Mouse (Mus musculus): Measurements from ENCODE around the gene Zcchc7. TPM values are rescaled to one million over a fixed set of nuclear protein-coding genes. Genes with fewer than 3 reads are reported as not detected.

Gene Zcchc7
- polyA plus RNA-seq (2012; rRNA removed): 6.8 and 10.5 TPM in 2 replicates

DNA sequence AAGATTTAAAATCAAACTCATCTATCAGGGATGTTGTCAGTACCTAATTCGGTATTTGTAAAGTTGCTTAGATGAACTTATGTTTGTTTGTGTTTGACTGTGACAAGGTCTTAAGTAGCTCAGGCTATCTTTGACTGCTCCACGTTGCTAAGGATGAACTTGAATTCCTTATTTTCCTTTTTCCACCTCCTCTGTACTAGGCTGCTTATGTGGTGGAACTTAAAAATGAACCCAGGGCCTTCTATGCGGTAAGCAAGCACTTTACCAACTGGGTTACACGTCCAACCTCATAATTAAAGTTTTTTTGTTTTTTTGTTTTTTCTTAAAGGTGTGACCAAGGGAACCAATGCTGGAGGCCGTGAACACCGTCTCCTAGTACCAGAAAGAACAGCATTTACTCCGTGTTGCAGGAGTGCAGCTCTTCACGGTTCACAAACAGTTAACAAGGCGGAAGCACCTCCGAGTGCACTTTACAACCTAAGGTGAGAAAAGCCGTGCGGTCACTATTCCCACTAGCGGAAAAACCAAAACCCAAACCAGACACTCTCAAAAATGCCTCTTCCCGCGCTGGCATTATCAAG, at the start of gene Zcchc7:
Zcchc7 (plus strand) TSS at position 325 of the 581 bp plus-strand sequence.
- no peak for DNase-seq (ENCODE audit: low read depth, low spot score)
- 4% methylated on average over 15 of the region's 15 CpGs for WGBS

DNA sequence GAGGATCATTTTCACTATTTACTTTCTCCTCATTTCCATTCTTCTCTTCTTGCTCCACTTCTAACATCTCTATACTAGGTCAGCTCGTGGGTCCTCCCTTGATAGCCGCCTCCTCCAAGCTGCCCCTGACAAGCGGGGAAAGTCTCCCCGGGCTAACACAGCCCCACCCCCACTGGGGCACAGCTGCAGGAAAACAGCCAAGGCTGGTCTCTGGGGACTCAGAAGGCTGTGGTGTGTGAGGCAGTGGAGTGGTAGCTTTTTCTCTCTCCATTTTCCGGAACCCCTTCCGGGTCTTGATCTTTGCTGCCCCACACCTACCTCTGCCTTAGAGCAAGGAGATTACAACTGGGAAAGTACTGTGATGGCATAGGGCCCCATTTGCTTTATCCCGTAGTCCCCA, 49.7 kb upstream of the Zcchc7 start:
- no peak for DNase-seq (ENCODE audit: low read depth, low spot score)

DNA sequence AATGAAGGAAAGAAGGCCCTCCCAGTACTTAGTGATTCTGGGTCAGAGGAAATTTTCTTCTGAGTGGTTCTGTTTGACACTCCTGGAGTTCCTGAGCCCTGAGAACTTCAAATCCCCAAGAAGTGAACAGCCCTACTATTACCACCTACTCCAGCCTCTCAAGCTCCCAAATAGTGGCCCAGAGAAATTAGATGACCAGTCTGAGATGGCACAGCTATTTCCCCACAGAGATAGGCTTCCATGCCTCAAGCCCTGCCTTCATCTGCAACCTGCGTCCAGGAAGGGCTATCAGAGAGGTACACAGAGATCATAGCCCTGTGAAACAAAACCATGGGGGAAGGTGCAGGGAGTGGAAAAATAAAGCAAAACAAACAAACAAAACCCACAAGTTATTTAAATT, 48.8 kb upstream of the Zcchc7 start:
- 17% methylated on average over 1 of the region's 1 CpGs for WGBS

More for the DNA sequence above, 49.7 kb upstream of the Zcchc7 start:
- 9% methylated on average over 7 of the region's 7 CpGs for WGBS

DNA sequence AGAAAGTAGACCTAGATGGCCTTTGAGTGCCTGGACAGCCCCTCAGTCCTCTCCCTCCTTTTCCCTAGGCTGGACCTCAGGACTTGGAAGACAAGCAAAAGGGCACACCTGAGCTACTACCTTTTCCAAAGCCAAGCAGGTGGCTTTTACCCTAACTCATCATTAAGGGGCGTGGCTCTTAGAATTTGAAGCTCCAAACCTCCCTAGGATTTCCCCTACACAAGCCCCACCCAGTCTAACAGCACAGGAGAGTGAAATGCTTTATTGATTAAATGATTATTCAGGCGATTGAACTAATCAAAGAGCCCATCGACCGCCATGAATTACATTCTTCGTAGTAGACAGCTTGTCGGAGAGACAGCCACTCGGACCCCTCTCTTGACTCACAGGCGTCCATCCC, 47.4 kb upstream of the Zcchc7 start:
- WGBS: 48% methylated on average over 8 of the region's 8 CpGs
- no peak for DNase-seq (ENCODE audit: low read depth, low spot score)

More for the DNA sequence above, 48.8 kb upstream of the Zcchc7 start:
- DNase-seq (ENCODE audit: low read depth, low spot score): no peak

DNA sequence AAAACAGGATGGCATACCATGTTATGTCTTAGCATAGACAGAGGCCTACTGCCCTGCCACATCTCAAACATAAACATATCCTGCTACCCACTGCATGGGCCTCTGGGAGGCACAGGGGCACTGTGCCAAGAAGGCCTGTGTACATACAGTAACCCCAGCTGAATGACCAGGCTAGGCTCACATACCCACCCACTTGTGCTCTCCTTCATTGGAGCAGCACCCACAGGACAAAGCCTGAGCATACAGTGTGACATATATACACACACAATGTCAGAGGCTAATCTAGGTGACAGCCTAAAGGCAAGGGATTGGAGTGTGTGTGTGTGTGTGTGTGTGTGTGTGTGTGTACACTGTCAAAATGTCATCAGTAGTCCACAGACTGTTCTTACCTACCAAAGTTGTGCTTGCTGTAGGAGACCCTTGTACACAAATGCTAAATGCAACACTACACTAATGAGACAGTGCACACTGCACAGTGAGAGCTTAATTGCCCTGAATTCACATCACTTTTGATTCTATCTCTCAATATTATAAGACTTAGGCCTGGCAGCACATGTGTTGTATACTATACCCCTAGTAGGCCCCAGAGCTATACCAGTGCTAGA, 46.5 kb upstream of the Zcchc7 start:
- DNase-seq (ENCODE audit: low read depth, low spot score): no peak

DNA sequence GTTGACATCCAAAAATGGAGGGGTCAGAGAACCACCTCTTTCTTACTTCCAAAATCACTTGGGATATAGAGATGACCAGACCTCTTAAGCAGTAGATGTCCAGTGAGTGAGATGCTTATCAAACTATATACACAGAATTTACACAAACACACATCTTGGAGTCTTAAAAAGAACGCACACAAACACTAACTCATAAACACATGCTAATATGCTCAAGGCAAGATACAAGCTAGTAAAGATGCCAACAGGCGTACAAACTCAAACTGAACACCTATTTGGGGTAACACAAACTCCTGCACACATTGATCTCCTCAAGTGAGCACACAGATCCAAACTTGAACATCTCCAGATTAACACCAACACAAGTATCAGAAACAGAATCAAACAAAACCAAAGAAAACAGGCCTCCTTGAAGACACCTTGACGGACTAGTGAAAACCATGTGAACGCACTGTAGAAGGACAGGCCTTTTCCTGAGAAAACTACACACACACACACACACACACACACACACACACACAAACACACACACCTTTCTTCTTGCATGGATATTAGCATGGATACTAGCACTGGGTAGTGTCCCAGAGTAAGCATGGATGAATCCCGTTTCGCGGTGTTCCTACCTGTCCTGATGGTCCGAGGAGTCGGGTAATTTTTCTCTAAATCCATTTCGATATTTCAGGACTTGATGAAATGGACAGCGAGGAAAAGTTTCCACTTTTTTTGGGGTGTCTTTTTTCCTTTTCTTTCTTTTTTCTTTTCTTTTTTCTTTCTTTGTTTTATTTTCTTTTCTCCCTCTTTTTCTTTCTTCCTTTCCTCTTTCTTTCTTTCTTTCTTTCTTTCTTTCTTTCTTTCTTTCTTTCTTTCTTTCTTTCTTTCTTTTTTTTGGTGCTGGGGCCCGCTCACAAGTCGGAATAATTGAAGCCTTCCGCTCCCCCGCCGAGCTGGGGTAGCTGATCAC, 45.7 kb upstream of the Zcchc7 start, which contains the start of gene Pax5:
Pax5 (minus strand) TSS at position 748 of the 961 bp plus-strand sequence.
- no peak for DNase-seq (ENCODE audit: low read depth, low spot score)
- 34% methylated on average over 16 of the region's 16 CpGs for WGBS

DNA sequence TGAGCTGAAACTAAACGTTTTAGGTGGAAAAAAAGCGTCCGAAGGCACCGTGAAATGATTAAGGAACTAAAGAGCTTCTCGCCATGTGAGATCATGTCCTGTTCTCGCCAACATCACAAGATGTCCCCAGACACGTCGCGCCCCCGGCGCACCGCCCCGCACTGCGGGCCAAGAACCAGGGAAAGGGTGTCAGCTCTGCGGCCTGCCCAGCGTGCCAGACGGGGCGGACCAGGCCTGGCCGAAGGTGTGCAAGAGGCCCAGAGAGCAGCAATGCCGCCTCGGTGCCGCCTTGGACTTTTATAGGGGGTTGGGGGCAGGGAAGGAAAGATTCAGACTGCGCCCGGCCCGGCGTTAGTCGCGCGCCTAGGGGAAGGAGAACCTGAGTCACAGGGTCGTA, 45.0 kb upstream of the Zcchc7 start:
- 3% methylated on average over 30 of the region's 30 CpGs for WGBS
- DNase-seq (ENCODE audit: low read depth, low spot score): no peak

DNA sequence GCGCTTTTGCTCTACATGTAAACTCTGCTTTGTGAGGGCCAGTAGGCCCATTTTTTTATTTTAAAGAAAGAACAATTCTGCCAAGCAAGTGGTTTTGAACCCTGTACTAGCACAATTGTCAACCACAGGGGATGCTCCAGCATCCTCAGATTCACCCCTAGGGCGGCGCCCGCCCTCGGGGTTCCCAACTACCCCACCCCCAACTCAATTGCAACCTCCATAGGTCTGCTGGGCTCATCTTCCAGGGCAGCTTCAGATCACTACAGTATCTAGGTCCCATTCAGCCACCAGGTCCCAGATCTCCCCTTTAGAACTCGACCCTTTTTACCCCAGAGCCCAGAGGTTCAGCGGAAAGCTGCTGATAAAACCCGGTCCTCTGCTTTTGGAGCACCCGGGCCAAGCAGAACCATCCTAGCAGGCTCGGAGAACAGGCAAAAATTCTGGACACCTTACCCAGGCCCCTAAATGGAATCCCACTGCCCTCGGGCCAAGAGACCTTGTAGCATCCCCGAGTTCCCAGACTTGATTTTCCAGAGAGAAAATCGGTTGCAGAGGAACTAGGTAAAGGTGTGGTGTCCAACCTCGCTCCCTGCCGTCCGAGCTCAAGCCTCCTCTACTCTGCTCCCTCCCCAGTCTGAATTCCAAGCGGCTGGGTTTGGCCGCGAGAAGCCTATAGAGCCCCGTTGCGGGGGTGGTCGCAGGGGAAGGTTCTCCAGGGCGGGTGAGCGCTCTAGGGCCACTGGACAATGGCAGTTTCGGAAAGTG, 44.4 kb upstream of the Zcchc7 start:
- no peak for DNase-seq (ENCODE audit: low read depth, low spot score)
- 3% methylated on average over 25 of the region's 25 CpGs for WGBS

DNA sequence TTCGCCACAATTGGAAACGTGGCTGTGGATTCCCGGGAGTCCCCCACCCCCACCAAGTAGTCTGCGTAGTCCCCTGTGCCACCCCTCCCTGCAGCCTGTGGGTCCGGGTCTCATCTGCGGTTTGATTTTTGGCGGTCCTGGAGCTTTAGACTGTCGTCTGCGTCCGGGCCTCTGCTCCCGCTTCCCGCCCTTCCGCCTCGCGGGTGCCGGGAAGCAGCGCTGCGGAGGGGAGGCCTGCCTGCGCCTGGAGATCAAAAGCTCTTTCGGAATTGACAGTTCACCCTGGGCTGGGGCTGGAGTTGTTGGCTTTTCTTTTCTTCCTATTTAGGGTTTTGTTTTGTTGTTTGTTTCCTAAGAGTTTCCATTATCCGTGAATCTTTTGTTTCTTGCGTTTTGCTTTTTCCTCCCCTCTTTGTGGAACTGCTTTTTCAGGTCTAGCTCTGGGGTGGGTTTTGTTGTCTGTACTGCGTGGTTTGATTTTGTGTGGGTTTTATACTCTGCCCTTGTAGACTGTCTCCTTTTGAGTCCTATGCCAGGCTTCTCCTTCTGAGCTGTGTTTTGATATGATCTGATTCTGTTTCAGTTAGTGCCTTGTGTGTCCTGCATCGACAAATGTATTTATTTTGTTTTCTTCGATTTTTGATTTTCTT, 43.5 kb upstream of the Zcchc7 start:
- DNase-seq (ENCODE audit: low read depth, low spot score): no peak
- 3% methylated on average over 25 of the region's 25 CpGs for WGBS

DNA sequence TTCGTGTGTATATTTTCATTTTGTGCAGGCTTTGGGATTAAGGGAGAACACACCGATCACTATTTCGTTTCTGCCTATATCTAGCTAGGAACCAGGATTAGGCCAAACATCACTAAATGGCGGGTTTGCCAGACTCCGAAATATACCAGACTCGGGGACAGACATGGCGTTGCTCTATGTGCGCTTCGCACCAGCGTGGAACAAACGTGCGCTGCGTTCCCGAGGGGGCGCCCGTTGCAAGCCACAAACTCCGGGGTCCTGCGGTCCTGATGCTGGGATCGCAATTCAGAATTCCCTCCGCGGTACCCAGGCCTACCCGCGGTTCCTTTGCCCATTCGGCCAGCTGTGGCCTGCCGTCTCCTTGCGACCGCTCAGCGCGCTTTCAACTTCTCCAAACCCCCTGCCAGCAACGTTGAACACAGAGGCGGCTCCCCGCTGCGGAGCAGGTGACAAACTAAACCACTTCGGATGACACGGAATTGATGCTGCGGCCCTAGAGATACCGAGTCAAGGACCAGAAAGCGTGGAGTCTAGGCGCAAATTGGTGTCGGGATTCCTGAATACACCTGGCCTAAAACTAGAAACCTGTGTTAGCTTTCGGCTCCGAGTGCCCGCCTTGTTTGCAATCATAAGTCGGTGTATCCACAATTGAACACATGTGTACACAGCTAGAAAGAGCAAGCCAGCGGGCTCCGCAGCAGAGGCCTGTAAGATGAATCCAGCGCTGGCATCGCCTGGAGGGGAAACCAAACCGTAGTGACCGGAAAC, 42.7 kb upstream of the Zcchc7 start:
- no peak for DNase-seq (ENCODE audit: low read depth, low spot score)
- WGBS: 3% methylated on average over 50 of the region's 50 CpGs

DNA sequence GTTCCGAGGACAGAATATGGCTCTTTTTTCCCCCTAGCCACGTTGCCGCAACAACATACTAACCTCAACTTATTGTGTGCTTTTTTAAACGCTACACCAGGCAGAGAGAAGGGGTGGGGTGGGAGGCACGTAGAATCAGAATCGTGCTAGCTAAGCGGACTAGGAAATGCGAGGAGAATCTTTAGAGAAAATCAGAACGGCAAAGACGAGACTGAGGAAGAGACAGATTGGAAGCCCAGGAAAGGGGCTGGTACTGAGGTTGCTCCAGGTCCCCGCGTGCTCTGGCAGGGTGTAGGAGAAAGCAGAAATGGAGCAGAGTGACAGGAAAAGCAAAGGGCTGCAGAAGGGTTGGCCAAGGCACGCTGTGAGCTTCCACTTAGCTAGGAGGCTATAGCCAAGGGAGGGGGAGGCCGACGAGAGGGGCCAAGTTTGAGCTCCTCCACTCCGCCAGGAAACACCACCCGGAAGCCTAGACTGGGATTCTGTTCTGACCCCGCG, 42.1 kb upstream of the Zcchc7 start:
- no peak for DNase-seq (ENCODE audit: low read depth, low spot score)
- 3% methylated on average over 19 of the region's 19 CpGs for WGBS

DNA sequence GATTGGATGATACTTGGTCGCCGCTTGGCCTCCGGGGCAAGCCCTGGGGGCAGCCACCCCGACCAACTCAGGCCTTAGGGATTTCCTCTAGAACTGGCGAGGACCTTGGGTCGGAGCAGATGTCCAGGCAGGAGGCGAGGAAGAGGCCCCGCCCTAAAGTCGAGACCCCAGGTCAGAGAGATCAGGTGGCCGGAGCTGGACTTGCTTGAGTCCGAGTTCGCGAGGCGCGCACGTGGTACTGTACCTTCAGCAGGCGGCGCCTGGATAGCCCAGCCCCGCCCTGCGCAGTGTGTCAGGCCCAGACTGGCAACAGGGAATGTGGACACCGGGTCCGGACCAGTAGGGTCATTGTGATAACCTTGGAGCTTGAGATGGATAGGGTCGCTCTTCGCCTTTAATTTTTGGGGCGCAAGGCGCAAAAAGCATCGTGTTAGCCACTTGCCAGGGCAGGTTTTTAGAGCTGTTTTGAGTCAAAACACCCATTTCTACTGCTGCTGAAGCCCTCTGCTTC, 41.5 kb upstream of the Zcchc7 start:
- WGBS: 4% methylated on average over 27 of the region's 27 CpGs
- no peak for DNase-seq (ENCODE audit: low read depth, low spot score)

DNA sequence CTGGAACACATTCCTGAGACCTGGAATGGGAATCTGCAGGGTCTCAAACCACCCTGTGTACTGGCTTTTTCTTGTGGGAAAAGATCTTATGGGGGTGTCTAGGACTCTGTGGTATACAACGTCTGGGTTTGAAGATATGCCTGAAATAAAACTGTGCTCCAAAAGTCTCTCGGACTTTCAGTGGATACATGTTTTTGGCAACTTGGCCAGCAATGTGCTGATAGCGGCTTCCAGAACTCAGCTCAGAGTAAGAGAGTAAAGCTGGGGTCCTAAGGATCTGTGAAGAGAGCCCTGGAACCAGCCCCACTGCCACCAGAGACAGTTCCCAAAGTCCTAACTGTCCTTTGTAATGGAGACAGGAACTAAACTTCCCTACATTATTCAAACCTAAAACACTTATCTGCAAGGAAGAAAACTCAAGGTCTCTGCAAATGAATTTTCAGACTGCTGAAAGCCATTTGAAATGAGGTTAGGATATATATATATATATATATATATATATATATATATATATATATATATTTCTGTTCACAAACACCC, 40.0 kb upstream of the Zcchc7 start:
- DNase-seq (ENCODE audit: low read depth, low spot score): no peak
- 6% methylated on average over 3 of the region's 3 CpGs for WGBS

DNA sequence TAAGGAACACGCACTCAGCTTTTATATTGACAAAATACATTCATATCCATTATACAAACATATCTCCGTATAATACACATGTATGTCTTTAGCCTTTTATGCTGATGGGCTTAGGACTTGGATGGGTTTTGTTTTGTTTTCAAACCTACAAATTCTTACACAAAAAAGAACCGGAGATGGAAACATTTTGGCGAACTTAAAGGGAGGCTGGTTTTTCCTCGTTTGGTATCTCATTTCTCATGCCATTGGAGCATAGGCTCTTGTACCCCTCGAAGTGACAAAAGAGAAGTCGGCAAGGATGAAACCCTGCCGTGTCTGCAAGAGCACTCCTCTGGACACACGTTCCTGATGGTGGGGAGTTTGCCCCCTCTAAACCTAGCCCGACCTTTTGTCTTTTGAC, 39.3 kb upstream of the Zcchc7 start:
- WGBS: 8% methylated on average over 10 of the region's 10 CpGs
- no peak for DNase-seq (ENCODE audit: low read depth, low spot score)

DNA sequence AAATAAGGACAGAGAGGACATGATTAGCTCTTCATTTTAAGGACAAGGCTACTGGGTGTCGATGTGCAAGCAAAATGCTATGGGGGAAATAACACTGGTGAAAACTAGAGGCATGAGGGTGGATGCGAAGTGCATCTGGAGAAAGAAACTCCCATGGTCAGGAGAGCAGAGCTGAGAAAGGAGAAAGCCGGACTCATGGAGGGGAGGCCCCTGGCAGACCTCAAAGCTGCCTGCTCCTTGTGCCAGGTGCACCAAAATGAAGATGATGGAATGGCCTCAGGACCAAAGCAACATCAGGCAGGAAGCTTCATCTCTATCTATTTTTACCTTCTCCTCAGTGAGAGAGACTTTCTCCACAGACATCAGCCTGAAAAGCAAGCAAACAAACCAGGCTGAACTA, 38.0 kb upstream of the Zcchc7 start:
- WGBS: 77% methylated on average over 3 of the region's 3 CpGs

DNA sequence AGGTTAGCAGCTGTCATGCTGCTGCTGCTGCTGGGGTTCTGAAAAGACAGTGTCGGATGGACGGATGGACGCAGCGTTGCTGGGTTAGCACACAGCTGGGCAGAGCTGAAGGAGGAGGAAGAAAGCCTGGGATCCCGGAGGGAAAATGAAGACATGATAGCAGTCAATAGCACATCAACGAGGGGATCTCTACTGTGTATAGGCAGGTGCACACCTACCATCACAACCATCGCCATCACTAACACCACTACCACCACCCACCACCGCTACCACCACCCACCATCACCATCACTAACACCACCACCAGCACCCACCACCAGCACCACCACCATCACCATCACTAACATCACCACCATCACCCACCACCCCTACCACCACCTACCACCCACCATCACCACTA, 35.6 kb upstream of the Zcchc7 start:
- DNase-seq (ENCODE audit: low read depth, low spot score): no peak
- 91% methylated on average over 8 of the region's 8 CpGs for WGBS

More for the DNA sequence above, 38.0 kb upstream of the Zcchc7 start:
- DNase-seq (ENCODE audit: low read depth, low spot score): no peak

DNA sequence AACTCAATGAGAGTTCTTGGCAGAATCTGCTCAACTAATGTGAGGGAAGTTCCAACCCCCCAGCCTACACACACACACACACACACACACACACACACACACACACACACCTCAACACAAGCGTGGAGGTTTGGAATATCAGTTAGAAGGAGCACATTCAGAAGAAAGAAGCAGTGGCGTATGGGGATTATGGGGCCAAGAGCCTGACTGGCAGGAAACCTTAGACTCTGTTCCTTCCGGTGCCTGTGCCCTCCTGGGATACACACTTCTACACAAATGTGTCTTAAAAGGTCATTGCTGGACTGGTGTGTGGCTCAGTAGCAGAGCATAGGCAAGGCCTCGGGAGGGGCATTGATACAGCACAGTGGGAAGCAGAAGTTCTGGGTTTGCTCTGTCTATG, 34.4 kb upstream of the Zcchc7 start:
- 75% methylated on average over 4 of the region's 4 CpGs for WGBS
- DNase-seq (ENCODE audit: low read depth, low spot score): no peak

DNA sequence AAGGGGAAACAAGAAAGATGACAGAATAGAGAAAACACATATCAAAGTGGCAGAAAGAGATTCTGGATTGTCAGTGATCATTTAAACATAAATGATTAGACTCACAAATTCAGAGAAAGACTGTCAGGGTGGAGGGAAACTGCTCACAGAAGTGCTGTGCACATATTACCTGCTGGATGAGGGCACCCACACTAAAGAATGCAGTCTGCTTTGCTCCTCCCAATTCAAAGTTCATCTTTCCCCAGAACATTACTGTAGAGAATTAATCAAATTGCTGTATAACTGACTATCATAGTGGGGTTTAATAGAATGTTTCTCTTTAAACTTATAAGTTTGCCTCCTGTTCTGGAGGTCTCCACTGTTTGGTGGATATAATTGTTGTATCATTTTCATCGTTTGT, 15.2 kb upstream of the Zcchc7 start:
- DNase-seq (ENCODE audit: low read depth, low spot score): no peak
- WGBS: 51% methylated on average over 1 of the region's 1 CpGs
